Mouse (Mus musculus) right cerebral cortex, postnatal 4 days (tissue): ENCODE measurements around the gene Rab7.
"Not testable (repeated sequence)": the region's sequence is repeated elsewhere in the genome, so short reads cannot be mapped to it uniquely, and the experiment has no call there.

ENCODE experiments used
- DNase-seq: peaks from one replicate; pipeline ENCODE4 v3.0.0-alpha.2; 2022

Gene Rab7

GRCm38 (mm10) chr6:88053228-88054080 lies 8.4 kb upstream of the Rab7 start:
- no peak for DNase-seq

GRCm38 (mm10) chr6:88051206-88051605 lies 6.1 kb upstream of the Rab7 start:
- DNase-seq = no peak

GRCm38 (mm10) chr6:88049008-88049407 lies 3.9 kb upstream of the Rab7 start:
- no peak for DNase-seq

- no peak for DNase-seq
Observed at GRCm38 (mm10) chr6:88047853-88048252, 2.8 kb upstream of the Rab7 start.

- no peak for DNase-seq
Observed at GRCm38 (mm10) chr6:88045406-88045766, 316 bp upstream of the Rab7 start.

- no peak for DNase-seq
Observed at GRCm38 (mm10) chr6:88044234-88044576, 865 bp downstream of the Rab7 start.

- DNase-seq = no peak
Observed at GRCm38 (mm10) chr6:88042336-88042735, 2.7 kb downstream of the Rab7 start.

- DNase-seq = no peak
Observed at GRCm38 (mm10) chr6:88041221-88041620, 3.8 kb downstream of the Rab7 start.

- DNase-seq = no peak
Observed at GRCm38 (mm10) chr6:88039426-88039825, 5.6 kb downstream of the Rab7 start.

GRCm38 (mm10) chr6:88037471-88038045 lies 7.5 kb downstream of the Rab7 start:
- DNase-seq = no peak

GRCm38 (mm10) chr6:88033504-88033903 lies 11.6 kb downstream of the Rab7 start:
- no peak for DNase-seq

- no peak for DNase-seq
Observed at GRCm38 (mm10) chr6:88030432-88030831, 14.6 kb downstream of the Rab7 start.

GRCm38 (mm10) chr6:88027390-88027789 lies 17.7 kb downstream of the Rab7 start:
- no peak for DNase-seq

- DNase-seq = no peak
Observed at GRCm38 (mm10) chr6:88023316-88023890, 21.7 kb downstream of the Rab7 start.

- no peak for DNase-seq
Observed at GRCm38 (mm10) chr6:88019154-88019553, 25.9 kb downstream of the Rab7 start.

- no peak for DNase-seq
Observed at GRCm38 (mm10) chr6:88017821-88018220, 27.2 kb downstream of the Rab7 start.

GRCm38 (mm10) chr6:88015797-88016196 lies 29.3 kb downstream of the Rab7 start:
- no peak for DNase-seq

GRCm38 (mm10) chr6:88013456-88013855 lies 31.6 kb downstream of the Rab7 start:
- DNase-seq = no peak

GRCm38 (mm10) chr6:88012601-88013000 lies 32.5 kb downstream of the Rab7 start:
- DNase-seq = no peak

GRCm38 (mm10) chr6:88011106-88011505 lies 34.0 kb downstream of the Rab7 start:
- DNase-seq = not testable (repeated sequence)

- DNase-seq = no peak
Observed at GRCm38 (mm10) chr6:88009209-88009608, 35.9 kb downstream of the Rab7 start.

- DNase-seq = not testable (repeated sequence)
Observed at GRCm38 (mm10) chr6:88004773-88005172, 40.3 kb downstream of the Rab7 start.

GRCm38 (mm10) chr6:88003439-88003838 lies 41.6 kb downstream of the Rab7 start:
- DNase-seq = no peak

- DNase-seq = no peak
Observed at GRCm38 (mm10) chr6:87998358-87998757, 46.7 kb downstream of the Rab7 start.
